Mouse (Mus musculus) MEL (cell line): ENCODE results near the gene Zbtb40.

Experiments
- GATA1 ChIP-seq: IDR thresholded peaks from 2 replicates; pipeline ENCODE4 v1.6.1; 2011; ENCODE audit warnings: low read depth, low read length, improper control_type of control experiment
- NRF1 ChIP-seq: IDR thresholded peaks from 2 replicates; pipeline ENCODE4 v1.6.1; 2014; ENCODE audit warnings: low read depth, mild to moderate bottlenecking, inconsistent platforms, low read length, improper control_type of control experiment, moderate library complexity; ENCODE audit not compliant: poor library complexity, insufficient read depth, severe bottlenecking
- TCF12 ChIP-seq: IDR thresholded peaks from 2 replicates; pipeline ENCODE4 v1.6.1; 2014; ENCODE audit warnings: low read depth, mild to moderate bottlenecking, inconsistent platforms, low read length, improper control_type of control experiment, moderate library complexity
- UBTF ChIP-seq: IDR thresholded peaks from 2 replicates; pipeline ENCODE4 v1.6.1; 2012; ENCODE audit warnings: low read depth, mild to moderate bottlenecking, inconsistent platforms, low read length, improper control_type of control experiment, moderate library complexity, borderline replicate concordance; ENCODE audit not compliant: insufficient read depth
- ZMIZ1 ChIP-seq: IDR thresholded peaks from 2 replicates; pipeline ENCODE4 v1.6.1; 2012; ENCODE audit warnings: low read depth, mild to moderate bottlenecking, inconsistent platforms, low read length, improper control_type of control experiment, moderate library complexity

DNA sequence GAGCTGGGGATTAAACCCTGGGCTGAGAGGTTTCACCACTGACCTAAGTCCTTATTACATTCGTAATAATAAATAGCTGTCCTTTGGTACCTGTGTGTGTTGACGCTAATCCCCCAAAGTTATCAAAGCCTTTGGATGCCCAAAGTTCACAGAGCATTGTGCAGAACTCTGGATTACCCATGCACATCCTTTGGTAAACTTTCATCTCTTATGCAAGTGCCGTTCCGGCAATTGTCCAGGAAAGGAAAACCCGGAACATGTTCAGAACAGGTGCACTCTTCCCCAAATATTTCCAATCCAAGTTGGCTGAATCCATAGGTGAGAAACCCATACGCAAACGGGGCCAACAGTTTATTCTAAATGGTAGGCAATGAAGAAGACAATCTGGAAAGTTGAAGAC, 9.2 kb downstream of the Zbtb40 start:
- TF ChIP-seq ZMIZ1 (no peak), GATA1 (no peak), UBTF (no peak), NRF1 (no peak), TCF12 (no peak)
